Mouse (Mus musculus): ENCODE data around the gene Noa1. TPM values are rescaled to one million over a fixed set of nuclear protein-coding genes. Genes with fewer than 3 reads are reported as not detected.

The Noa1 gene
- polyA plus RNA-seq, 1 experiment from 2014 or later = 39.6 TPM

Other genes with a start within 250 kb of the Noa1 start
- 0.20 and 0.34 TPM in 2 replicates for gene Hopx, start 195.0 kb downstream of the Noa1 start, polyA plus RNA-seq (2016; fragmentation: Nextera tagmentation; extraction: Ambion mirVana)
- 0.50 and 0.52 TPM in 2 replicates for gene Spink2, start 98.6 kb downstream of the Noa1 start, polyA plus RNA-seq (2016; fragmentation: Nextera tagmentation; extraction: Ambion mirVana)
- 17.1 and 22.8 TPM in 2 replicates for gene Rest, start 44.6 kb downstream of the Noa1 start, polyA plus RNA-seq (2016; fragmentation: Nextera tagmentation; extraction: Ambion mirVana)
- gene Polr2b, start 63 bp upstream of the Noa1 start, polyA plus RNA-seq (2016; fragmentation: Nextera tagmentation; extraction: Ambion mirVana) = 71.6 and 91.1 TPM in 2 replicates
- gene Igfbp7, start 98.0 kb upstream of the Noa1 start, polyA plus RNA-seq (2016; fragmentation: Nextera tagmentation; extraction: Ambion mirVana) = 8.0 and 25.9 TPM in 2 replicates

Measured in hindbrain, embryonic 10.5 days (tissue).